ENCODE assay signal across 11 mouse cellular contexts in genomic region chr4:152908235-152908634, GRCm38 (mm10).
DNase-seq lines count a peak whose midpoint lies in the region; ATAC-seq lines count a peak whose summit lies in the region.
"Had no signal": no experiment of that assay in that cellular context is flagged by ENCODE, and none has a peak within 500 bp of the region (broad histone marks: within the 10 kb centered on the region; RNA-seq: fewer than 3 reads in every experiment).

No protein-coding gene starts in this region.

- no peak overlapping the region for H3K27ac ChIP-seq in heart, embryonic 10.5 days
- no peak overlapping the region for H3K27ac ChIP-seq in midbrain, embryonic 14.5 days (replicated peaks; ENCODE audit: low read depth, low read length)
- H3K27ac ChIP-seq in midbrain, embryonic 10.5 days (replicated peaks), result no peak overlapping the region
- H3K27ac ChIP-seq: liver, embryonic 14.5 days; neural tube, embryonic 12.5 days had no signal

- 0 out of 2 replicates have a peak, but pooled peaks cover 5% of the 10 kb centered on the region for H3K4me1 ChIP-seq in heart, embryonic 10.5 days
- H3K4me1 ChIP-seq in midbrain, embryonic 14.5 days (ENCODE audit: control insufficient read depth, insufficient read depth, low read length), result no peaks in the 10 kb centered on the region
- peaks cover 24% of the 10 kb centered on the region for H3K4me1 ChIP-seq in midbrain, embryonic 10.5 days
- H3K4me1 ChIP-seq: neural tube, embryonic 12.5 days had no signal

- DNase-seq in heart, adult 8-10 months (ENCODE audit: low spot score), result peak; percentile 4
- no peak for DNase-seq in heart, embryonic 10.5 days (ENCODE audit: low spot score)
- peak; percentile 58 for DNase-seq in midbrain, embryonic 14.5 days
- no peak for DNase-seq in midbrain, embryonic 10.5 days (ENCODE audit: low spot score)
- peak; percentile 19 to 20 for DNase-seq in layer of hippocampus, adult 8-10 months (ENCODE audit: low spot score in 2 of 2)
- peak; percentile 35 to 47 for DNase-seq in right cerebral cortex, postnatal 36 days (ENCODE audit: low spot score in 2 of 2)
- DNase-seq in retina, postnatal 1 day, result no peak
- DNase-seq: cerebellum, adult 9-11 months had no signal

- no peaks in the 10 kb centered on the region for H3K9me3 ChIP-seq in heart, embryonic 10.5 days
- no peaks in the 10 kb centered on the region for H3K9me3 ChIP-seq in midbrain, embryonic 14.5 days (ENCODE audit: control insufficient read depth, low read length)
- H3K9me3 ChIP-seq in midbrain, embryonic 10.5 days (replicated peaks), result no peaks in the 10 kb centered on the region
- H3K9me3 ChIP-seq: neural tube, embryonic 12.5 days had no signal

- no peak overlapping the region for H3K9ac ChIP-seq in midbrain, embryonic 14.5 days (replicated peaks; ENCODE audit: low read length)
- H3K9ac ChIP-seq: liver, embryonic 14.5 days; neural tube, embryonic 12.5 days had no signal

- ATAC-seq in midbrain, embryonic 14.5 days (ENCODE audit: low FRiP score, low TSS enrichment), result no peak
- ATAC-seq in activated CD4-positive, CD25-positive, alpha-beta regulatory T cell, adult 4 months, result no peak

- WGBS in heart, embryonic 10.5 days, result 56% methylated on average over 5 of the region's 5 CpGs
- WGBS in midbrain, embryonic 14.5 days, result 62% methylated on average over 5 of the region's 5 CpGs
- 85% methylated on average over 5 of the region's 5 CpGs for WGBS in midbrain, embryonic 10.5 days

- no peak overlapping the region for H3K4me3 ChIP-seq in heart, embryonic 10.5 days
- H3K4me3 ChIP-seq in midbrain, embryonic 14.5 days (replicated peaks; ENCODE audit: low read depth, low read length), result no peak overlapping the region
- H3K4me3 ChIP-seq in midbrain, embryonic 10.5 days, result no peak overlapping the region
- H3K4me3 ChIP-seq: neural tube, embryonic 12.5 days had no signal

- H3K4me2 ChIP-seq in midbrain, embryonic 14.5 days (ENCODE audit: low read length), result no peak overlapping the region
- H3K4me2 ChIP-seq: neural tube, embryonic 12.5 days had no signal

- peaks cover 16% of the 10 kb centered on the region for H3K27me3 ChIP-seq in heart, embryonic 10.5 days (ENCODE audit: insufficient read depth, poor library complexity, severe bottlenecking)
- no peaks in the 10 kb centered on the region for H3K27me3 ChIP-seq in midbrain, embryonic 14.5 days (ENCODE audit: control insufficient read depth, insufficient read depth, low read length)
- H3K27me3 ChIP-seq in midbrain, embryonic 10.5 days (ENCODE audit: low read depth, poor library complexity, severe bottlenecking), result peaks cover 18% of the 10 kb centered on the region

- H3K36me3 ChIP-seq in heart, embryonic 10.5 days, result no peaks in the 10 kb centered on the region
- H3K36me3 ChIP-seq in midbrain, embryonic 14.5 days (ENCODE audit: control insufficient read depth, insufficient read depth, low read length), result no peaks in the 10 kb centered on the region
- no peaks in the 10 kb centered on the region for H3K36me3 ChIP-seq in midbrain, embryonic 10.5 days
- H3K36me3 ChIP-seq: neural tube, embryonic 12.5 days had no signal

Comparison
In these comparisons a context has a peak if more than half of its experiments do, and no peak if none do; other contexts are left out.
1. DNase-seq: peak in heart, adult 8-10 months (single experiment), midbrain, embryonic 14.5 days (single experiment), layer of hippocampus, adult 8-10 months (2 of 2) and right cerebral cortex, postnatal 36 days (2 of 2); none in heart, embryonic 10.5 days (single experiment), midbrain, embryonic 10.5 days (single experiment) and retina, postnatal 1 day (single experiment).